Mouse (Mus musculus) spleen, adult 2 months (tissue): Measurements from ENCODE around the gene Bbof1.

Experiments
- CTCF ChIP-seq: fragments of 200-500 bp; IDR thresholded peaks from 2 replicates; pipeline ENCODE4 v1.5.1; 2011; ENCODE audit warnings: mild to moderate bottlenecking, inconsistent platforms; ENCODE audit not compliant: insufficient read depth, insufficient read length, insufficient replicate concordance; ENCODE audit errors: extremely low read depth
- POLR2A ChIP-seq: fragments of 200-500 bp; IDR thresholded peaks from 2 replicates; pipeline ENCODE4 v1.6.1; 2011; ENCODE audit warnings: low read depth, low read length, inconsistent platforms

DNA sequence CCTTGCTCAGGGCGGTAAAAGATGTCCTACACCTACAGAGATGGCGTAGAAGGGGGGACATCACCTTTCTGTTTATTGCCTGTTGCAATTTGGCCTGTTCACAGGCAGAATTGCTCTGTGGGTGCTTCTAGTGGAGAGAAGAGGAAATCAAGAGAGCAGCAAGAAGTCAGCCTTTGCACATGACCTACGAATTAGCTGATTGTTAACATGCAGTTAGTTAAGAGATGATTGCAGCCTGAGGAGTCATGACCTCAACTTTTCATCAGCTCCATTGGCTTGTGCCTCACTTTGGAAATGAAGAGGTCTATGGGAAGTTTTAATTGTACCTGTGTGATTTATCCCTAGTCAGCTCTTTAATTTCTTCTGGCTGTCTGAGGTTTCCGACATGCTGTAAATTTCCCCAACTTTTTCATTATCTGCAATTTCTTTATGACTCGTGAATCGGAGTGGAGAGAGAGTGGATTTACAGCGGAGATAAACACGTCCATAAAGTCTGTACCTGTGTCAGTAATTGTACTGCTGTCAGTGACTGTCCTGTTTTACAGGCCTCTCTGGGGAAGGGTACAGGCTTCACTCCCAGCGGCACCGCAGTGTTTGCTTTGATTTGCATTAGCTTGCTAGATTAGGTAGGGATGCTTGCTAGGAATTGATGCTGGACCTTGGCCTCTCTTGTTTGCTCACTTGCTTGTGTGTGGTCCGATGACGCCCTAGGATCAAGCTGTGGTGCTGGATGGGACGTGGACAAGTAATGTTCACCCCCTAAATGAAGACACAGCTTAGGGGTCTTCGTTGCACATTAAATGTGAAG lies 74.1 kb downstream of the Bbof1 start:
- TF ChIP-seq POLR2A (no peak), CTCF (no peak)
